Mouse (Mus musculus) heart, adult 2 months (tissue): Measurements from ENCODE around the gene C1qtnf9. TPM values are rescaled to one million over a fixed set of nuclear protein-coding genes. Genes with fewer than 3 reads are reported as not detected.

ENCODE experiments used
- DNase-seq, 2 experiments: peaks; one replicate each; pipeline ENCODE4 v3.0.0; 2021
- H3K27ac ChIP-seq: fragments of 200-600 bp; 2 replicates; pipeline ENCODE4 v1.8.1; 2022
- H3K27me3 ChIP-seq: fragments of 200-500 bp; 2 replicates; pipeline ENCODE4 v1.6.1; 2012; ENCODE audit warnings: mild to moderate bottlenecking, low read length, inconsistent platforms, mixed read lengths; ENCODE audit not compliant: control insufficient read depth, insufficient read depth
- H3K36me3 ChIP-seq: fragments of 200-500 bp; 2 replicates; pipeline ENCODE4 v1.6.1; 2012; ENCODE audit warnings: low read length, inconsistent platforms; ENCODE audit not compliant: control insufficient read depth, insufficient read depth
- H3K4me1 ChIP-seq: fragments of 200-500 bp; 2 replicates; pipeline ENCODE4 v1.6.1; 2011; ENCODE audit warnings: low read length; ENCODE audit not compliant: control insufficient read depth, insufficient read depth
- H3K4me3 ChIP-seq: fragments of 200-600 bp; 2 replicates; pipeline ENCODE4 v1.8.1; 2022
- H3K79me2 ChIP-seq: fragments of 200-500 bp; replicated peaks from 2 replicates; pipeline ENCODE4 v1.6.1; 2012; ENCODE audit warnings: mild to moderate bottlenecking, inconsistent platforms, low read length, moderate library complexity, mixed read lengths; ENCODE audit not compliant: control insufficient read depth, insufficient read depth
- H3K9ac ChIP-seq: fragments of 200-500 bp; 2 replicates; pipeline ENCODE4 v1.6.1; 2012; ENCODE audit warnings: low read depth, mild to moderate bottlenecking, control low read depth, inconsistent platforms, low read length, mixed read lengths
- CTCF ChIP-seq: fragments of 200-600 bp; IDR thresholded peaks from 2 replicates; pipeline ENCODE4 v1.8.1; 2022; ENCODE audit warnings: antibody characterized with exemption, mild to moderate bottlenecking, moderate library complexity
- EP300 ChIP-seq: fragments of 200-500 bp; IDR thresholded peaks from 2 replicates; pipeline ENCODE4 v1.6.1; 2011; ENCODE audit warnings: low read depth, low read length, control low read depth; ENCODE audit not compliant: insufficient read depth
- POLR2A ChIP-seq: fragments of 200-500 bp; IDR thresholded peaks from 2 replicates; pipeline ENCODE4 v1.6.1; 2011; ENCODE audit warnings: mild to moderate bottlenecking, low read depth, low read length, control low read depth; ENCODE audit not compliant: insufficient read depth
- WGBS: fragments of 180-500 bp; shearing (Covaris S2); methylation state at CpG from one replicate; pipeline ENCODE4 v1.1.7; 2018; 5-methylcytosine and 5-hydroxymethylcytosine counted together
- intact Hi-C: fragments of 180-260 bp; cut with DNase I; formaldehyde crosslinking; loops from one replicate; pipeline ENCODE4 v1.15.1; 2025
- polyA plus RNA-seq: library from polyadenylated mRNA; depleted of rRNA; stranded (reverse); fragments of >200 nt; gene quantifications from 2 replicates; pipeline ENCODE4 v1.2.3, GENCODE M21; 2012
- total RNA-seq, 2 experiments: library from RNA; stranded (reverse); gene quantifications; 2 replicates each; pipeline ENCODE4 v1.2.3; 2021

C1qtnf9 gene
- total and polyA plus RNA-seq, 3 experiments = 27.8 to 45.5 (median 44.0) TPM

DNA sequence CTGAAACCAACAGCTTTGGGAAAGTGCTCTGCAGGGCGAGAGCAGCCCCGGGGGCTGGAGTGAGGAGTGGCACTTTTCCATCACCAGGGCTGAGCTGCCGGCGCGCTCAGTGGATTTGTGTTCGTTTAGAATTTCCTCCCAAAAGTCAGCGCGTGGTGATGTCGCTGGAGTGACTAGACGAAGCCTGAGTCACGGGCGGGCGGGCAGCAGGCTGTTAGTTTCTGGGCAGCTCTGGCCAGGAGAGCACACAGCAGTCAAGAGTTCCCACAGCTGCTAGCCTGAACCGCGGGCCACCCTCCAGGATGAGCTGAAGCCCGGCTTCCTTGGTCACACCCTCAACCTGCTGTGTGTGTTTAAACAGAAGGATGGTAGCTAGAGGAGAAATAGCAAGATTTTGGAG lies 35.1 kb upstream of the C1qtnf9 start:
- intact Hi-C loops = no loop called here

DNA sequence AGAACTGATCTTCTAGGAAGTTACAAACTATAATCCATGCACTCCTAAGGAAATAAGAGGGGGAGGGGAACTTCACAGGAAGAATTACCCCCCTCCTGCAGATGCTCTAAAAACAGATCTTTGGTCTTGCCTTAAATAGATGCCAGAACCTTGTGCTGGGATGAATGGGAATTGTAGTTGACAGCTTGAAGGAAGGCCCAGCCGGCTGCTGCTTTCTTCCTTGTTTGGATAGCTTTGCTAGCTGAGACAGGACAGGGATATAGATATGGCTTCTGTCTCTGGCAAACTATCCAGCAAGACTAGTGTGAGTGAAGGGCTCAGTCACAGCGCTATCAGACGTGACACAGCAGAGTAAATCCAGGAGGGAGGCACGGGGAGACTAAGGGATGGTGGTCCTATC lies 34.2 kb upstream of the C1qtnf9 start:
- peak in 1 of 2 experiments; percentile 21 for DNase-seq
- WGBS = 7% methylated on average over 4 of the region's 4 CpGs
- Histone ChIP-seq H3K4me1 (peaks cover 36% of the 10 kb centered on the region), H3K36me3 (peaks cover 4% of the 10 kb centered on the region), H3K79me2 (peaks cover 2% of the 10 kb centered on the region; the same call in 1 of the 2 replicates), H3K9ac (peak overlapping the region; percentile 50), H3K4me3 (peak overlapping the region; percentile 31), H3K27me3 (no peaks in the 10 kb centered on the region), H3K27ac (peak overlapping the region; percentile 54)
- intact Hi-C loops = no loop called here
- TF ChIP-seq CTCF (no peak), POLR2A (0 out of 2 replicates have a peak, but pooled peaks have one; percentile 24), EP300 (0 out of 2 replicates have a peak, but pooled peaks have one; percentile 14)

More for the DNA sequence above, 35.1 kb upstream of the C1qtnf9 start:
- Histone ChIP-seq H3K9ac (peak overlapping the region; percentile 45), H3K79me2 (no peaks in the 10 kb centered on the region; the same call in 1 of the 2 replicates), H3K27ac (peak overlapping the region; percentile 54), H3K4me1 (peaks cover 31% of the 10 kb centered on the region), H3K36me3 (peaks cover 2% of the 10 kb centered on the region), H3K27me3 (no peaks in the 10 kb centered on the region), H3K4me3 (peak overlapping the region; percentile 31)
- peak; percentile 70 to 73 for DNase-seq
- TF ChIP-seq POLR2A (peak; percentile 51), EP300 (no peak)
- under 1% methylated on average over 16 of the region's 16 CpGs for WGBS

DNA sequence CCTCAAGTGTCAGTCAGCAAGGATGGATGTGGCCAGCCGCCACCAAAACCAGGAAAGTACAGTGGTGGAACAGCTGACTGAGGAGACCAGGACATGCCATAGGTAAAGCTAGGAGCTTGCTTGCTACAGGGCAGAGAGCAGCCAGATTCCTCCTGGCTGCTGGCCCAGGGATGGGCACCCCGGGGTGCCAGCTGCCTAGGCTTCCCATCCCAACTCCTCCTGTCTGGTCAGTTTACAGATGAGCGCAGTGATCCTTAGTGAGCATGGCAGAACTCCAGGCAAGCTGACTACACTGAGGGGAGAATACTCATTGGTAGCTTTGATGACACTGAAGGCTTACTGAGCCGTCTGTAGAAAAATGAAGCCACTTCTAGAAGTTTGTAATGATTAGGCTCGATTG lies 32.7 kb upstream of the C1qtnf9 start:
- intact Hi-C loops = no loop called here
- DNase-seq = no peak
- Histone ChIP-seq H3K36me3 (peaks cover 4% of the 10 kb centered on the region), H3K27me3 (no peaks in the 10 kb centered on the region), H3K79me2 (peaks cover 2% of the 10 kb centered on the region; the same call in 1 of the 2 replicates), H3K9ac (no peak overlapping the region; the same call in 1 of the 2 replicates), H3K4me3 (no peak overlapping the region), H3K4me1 (peaks cover 41% of the 10 kb centered on the region), H3K27ac (peak overlapping the region; percentile 91)
- TF ChIP-seq CTCF (no peak), POLR2A (no peak), EP300 (no peak)
- 39% methylated on average over 5 of the region's 5 CpGs for WGBS

DNA sequence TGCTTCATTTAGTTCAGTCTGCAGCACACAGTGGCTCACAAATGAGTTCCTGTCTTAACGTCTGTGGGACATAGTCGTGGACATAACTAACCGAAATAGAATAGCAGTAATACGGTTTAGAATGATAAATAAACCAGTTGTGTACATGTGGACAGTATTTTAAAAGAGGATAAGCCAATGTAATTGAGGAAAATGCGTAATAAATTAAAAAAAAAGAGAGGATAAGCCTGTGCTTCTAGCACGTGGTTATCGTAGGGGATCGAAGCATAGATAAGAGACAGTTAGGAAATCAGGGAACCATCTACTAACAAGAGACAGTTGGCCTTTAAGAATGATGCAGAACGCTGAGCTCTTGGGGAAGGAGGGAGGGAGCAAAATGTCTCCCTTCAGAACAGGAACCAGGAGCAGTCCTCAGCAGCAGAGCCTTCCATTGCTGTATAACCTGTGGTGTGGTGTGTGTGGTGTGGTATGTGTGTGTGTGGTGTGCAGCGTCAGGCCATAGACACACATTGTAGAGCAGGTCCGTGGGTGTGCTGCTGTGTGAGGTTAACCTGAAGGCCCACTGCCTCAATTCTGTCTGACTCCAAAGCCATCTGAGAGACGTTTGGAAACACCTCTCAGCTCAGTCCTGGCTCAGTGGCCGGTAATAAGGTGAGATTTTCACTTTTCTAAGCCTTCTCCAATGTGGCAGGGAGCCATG lies 31.9 kb upstream of the C1qtnf9 start:
- H3K4me3 ChIP-seq = no peak overlapping the region; the same call in 1 of the 2 replicates
- intact Hi-C loops = loop anchor here (2.0 kb wide), 1 partner anchor 35 kb away; no protein-coding TSS in a partner anchor
- peak overlapping the region; percentile 91 for H3K27ac ChIP-seq
- peaks cover 48% of the 10 kb centered on the region for H3K4me1 ChIP-seq
- peaks cover 11% of the 10 kb centered on the region for H3K36me3 ChIP-seq
- H3K9ac ChIP-seq = peak overlapping the region; percentile 5; the same call in 1 of the 2 replicates
- DNase-seq = peak in 1 of 2 experiments; percentile 40
- TF ChIP-seq POLR2A (no peak), EP300 (no peak), CTCF (no peak)
- no peaks in the 10 kb centered on the region for H3K27me3 ChIP-seq
- WGBS = 28% methylated on average over 13 of the region's 13 CpGs
- H3K79me2 ChIP-seq = peaks cover 2% of the 10 kb centered on the region; the same call in 1 of the 2 replicates

DNA sequence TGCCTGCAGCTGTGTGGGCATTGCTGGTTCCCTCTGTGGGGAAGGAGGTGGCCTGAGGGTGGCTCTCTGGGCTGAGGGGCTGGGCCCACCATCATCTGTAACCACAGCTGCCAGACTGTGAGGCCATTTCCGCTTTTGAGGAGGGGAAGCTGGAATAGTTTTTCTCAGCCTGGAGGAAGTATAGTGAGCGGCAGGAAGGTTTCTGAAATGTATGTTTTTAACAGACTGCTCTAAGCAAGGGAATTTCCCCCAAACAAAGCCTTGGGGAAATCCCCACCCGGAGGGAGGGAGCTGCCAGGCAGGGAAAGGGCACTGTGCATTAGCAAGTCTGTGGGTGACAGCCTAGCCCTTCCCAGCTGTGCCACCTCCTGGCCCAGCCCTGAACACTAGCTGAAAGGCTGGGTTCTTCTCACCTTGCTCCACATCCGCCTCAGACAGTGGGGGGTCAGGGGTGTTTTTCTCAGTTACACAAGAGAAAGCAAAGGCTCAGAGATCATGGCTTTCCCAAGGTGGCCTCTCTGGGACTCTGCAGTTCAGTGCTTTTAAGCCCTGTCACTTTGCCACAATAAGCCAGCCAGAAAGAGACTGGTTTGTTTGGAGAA lies 31.2 kb upstream of the C1qtnf9 start:
- Histone ChIP-seq H3K36me3 (peaks cover 11% of the 10 kb centered on the region), H3K9ac (peak overlapping the region; percentile 5), H3K27ac (peak overlapping the region; percentile 91), H3K4me1 (peaks cover 52% of the 10 kb centered on the region), H3K27me3 (no peaks in the 10 kb centered on the region), H3K79me2 (peaks cover 2% of the 10 kb centered on the region; the same call in 1 of the 2 replicates), H3K4me3 (peak overlapping the region; percentile 28)
- DNase-seq = peak; percentile 69 to 80
- TF ChIP-seq CTCF = peak; percentile 33; the same call in 1 of the 2 replicates
- no peak for TF ChIP-seq POLR2A
- WGBS = 3% methylated on average over 4 of the region's 4 CpGs
- intact Hi-C loops = loop anchor here (2.0 kb wide), 1 partner anchor 34 kb away; no protein-coding TSS in a partner anchor

DNA sequence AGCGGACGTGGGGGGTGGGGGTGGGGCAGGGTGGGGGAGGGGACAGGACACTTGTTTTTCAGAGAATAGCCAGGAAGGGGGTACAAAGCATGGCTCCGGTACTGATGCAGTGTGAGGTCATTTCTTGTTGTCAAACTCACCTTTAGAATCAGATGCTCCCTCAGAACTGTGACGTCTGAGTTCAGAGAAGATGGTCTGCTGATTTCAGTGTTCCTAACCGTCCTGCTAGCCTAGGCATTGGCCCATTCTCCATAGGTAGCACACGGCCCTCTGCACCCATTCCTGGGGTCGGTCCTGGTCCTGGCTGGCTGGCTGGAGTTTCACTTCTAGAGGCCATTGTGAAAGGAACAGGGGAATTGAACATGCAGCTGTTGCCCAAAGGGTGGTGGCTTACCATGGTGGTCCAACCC lies 30.7 kb upstream of the C1qtnf9 start:
- H3K4me1 ChIP-seq = peaks cover 53% of the 10 kb centered on the region
- peaks cover 2% of the 10 kb centered on the region; the same call in 1 of the 2 replicates for H3K79me2 ChIP-seq
- DNase-seq = no peak
- TF ChIP-seq POLR2A = no peak
- no peak for TF ChIP-seq CTCF
- no peak for TF ChIP-seq EP300
- H3K27me3 ChIP-seq = no peaks in the 10 kb centered on the region
- H3K4me3 ChIP-seq = no peak overlapping the region
- peak overlapping the region; percentile 91 for H3K27ac ChIP-seq
- no peak overlapping the region for H3K9ac ChIP-seq
- 19% methylated on average over 7 of the region's 7 CpGs for WGBS
- peaks cover 11% of the 10 kb centered on the region for H3K36me3 ChIP-seq
- intact Hi-C loops = loop anchor here (2.0 kb wide), 1 partner anchor 34 kb away; no protein-coding TSS in a partner anchor
